Mouse (Mus musculus): ENCODE measurements around the gene Disp2. TPM values are rescaled to one million over a fixed set of nuclear protein-coding genes. Genes with fewer than 3 reads are reported as not detected.

Gene Disp2
- polyA plus RNA-seq, 1 experiment from 2014 or later, result 66.8 TPM

- no peak overlapping the region for H3K9ac ChIP-seq (replicated peaks; ENCODE audit: low read depth, low read length)
- no peak overlapping the region for H3K4me3 ChIP-seq (ENCODE audit: low read depth, low read length)
- no peak for ATAC-seq (ENCODE audit: low read depth)
- H3K27me3 ChIP-seq (ENCODE audit: control insufficient read depth, insufficient read depth, low read length), result no peaks in the 10 kb centered on the region
- H3K27ac ChIP-seq (ENCODE audit: low read depth, low read length), result no peak overlapping the region
- H3K9me3 ChIP-seq (ENCODE audit: control insufficient read depth, low read length), result no peaks in the 10 kb centered on the region
- no peaks in the 10 kb centered on the region for H3K36me3 ChIP-seq (ENCODE audit: control insufficient read depth, insufficient read depth, low read length)
- 77% methylated on average over 4 of the region's 4 CpGs for WGBS
- H3K4me2 ChIP-seq (ENCODE audit: low read depth, low read length), result no peak overlapping the region
- peaks cover 13% of the 10 kb centered on the region; the same call in 1 of the 2 replicates for H3K4me1 ChIP-seq (ENCODE audit: control insufficient read depth, insufficient read depth, low read length)
Observed at GRCm38 (mm10) chr2:118778418-118778817, 1.1 kb upstream of the Disp2 start.

GRCm38 (mm10) chr2:118779065-118779464 is 454 bp upstream of the Disp2 start:
- H3K4me3 ChIP-seq (ENCODE audit: low read depth, low read length), result peak overlapping the region; percentile 52
- H3K4me1 ChIP-seq (ENCODE audit: control insufficient read depth, insufficient read depth, low read length), result peaks cover 13% of the 10 kb centered on the region; the same call in 1 of the 2 replicates
- H3K9me3 ChIP-seq (ENCODE audit: control insufficient read depth, low read length), result no peaks in the 10 kb centered on the region
- peak overlapping the region; percentile 65 for H3K4me2 ChIP-seq (ENCODE audit: low read depth, low read length)
- no peaks in the 10 kb centered on the region for H3K36me3 ChIP-seq (ENCODE audit: control insufficient read depth, insufficient read depth, low read length)
- 11% methylated on average over 10 of the region's 10 CpGs for WGBS
- no peaks in the 10 kb centered on the region for H3K27me3 ChIP-seq (ENCODE audit: control insufficient read depth, insufficient read depth, low read length)
- peak overlapping the region; percentile 79 for H3K27ac ChIP-seq (ENCODE audit: low read depth, low read length)
- ATAC-seq (ENCODE audit: low read depth), result peak; percentile 42; the same call in 1 of the 2 replicates
- peak overlapping the region; percentile 57; the same call in 1 of the 2 replicates for H3K9ac ChIP-seq (replicated peaks; ENCODE audit: low read depth, low read length)

- peaks cover under 1% of the 10 kb centered on the region; the same call in 1 of the 2 replicates for H3K36me3 ChIP-seq (ENCODE audit: control insufficient read depth, insufficient read depth, low read length)
- 58% methylated on average over 1 of the region's 1 CpGs for WGBS
- H3K9ac ChIP-seq (replicated peaks; ENCODE audit: low read depth, low read length), result no peak overlapping the region
- no peaks in the 10 kb centered on the region for H3K27me3 ChIP-seq (ENCODE audit: control insufficient read depth, insufficient read depth, low read length)
- H3K4me1 ChIP-seq (ENCODE audit: control insufficient read depth, insufficient read depth, low read length), result peaks cover 13% of the 10 kb centered on the region; the same call in 1 of the 2 replicates
- no peak overlapping the region for H3K27ac ChIP-seq (ENCODE audit: low read depth, low read length)
- H3K4me2 ChIP-seq (ENCODE audit: low read depth, low read length), result peak overlapping the region; percentile 65
- H3K9me3 ChIP-seq (ENCODE audit: control insufficient read depth, low read length), result no peaks in the 10 kb centered on the region
- H3K4me3 ChIP-seq (ENCODE audit: low read depth, low read length), result peak overlapping the region; percentile 52
- no peak for ATAC-seq (ENCODE audit: low read depth)
Observed at GRCm38 (mm10) chr2:118781115-118781514, 1.6 kb downstream of the Disp2 start.

GRCm38 (mm10) chr2:118782303-118782702 is 2.8 kb downstream of the Disp2 start:
- Histone ChIP-seq H3K9me3 (ENCODE audit: control insufficient read depth, low read length) (no peaks in the 10 kb centered on the region), H3K27ac (ENCODE audit: low read depth, low read length) (no peak overlapping the region), H3K4me3 (ENCODE audit: low read depth, low read length) (no peak overlapping the region), H3K4me2 (ENCODE audit: low read depth, low read length) (no peak overlapping the region), H3K4me1 (ENCODE audit: control insufficient read depth, insufficient read depth, low read length) (peaks cover 13% of the 10 kb centered on the region; the same call in 1 of the 2 replicates), H3K27me3 (ENCODE audit: control insufficient read depth, insufficient read depth, low read length) (no peaks in the 10 kb centered on the region), H3K9ac (replicated peaks; ENCODE audit: low read depth, low read length) (no peak overlapping the region), H3K36me3 (ENCODE audit: control insufficient read depth, insufficient read depth, low read length) (peaks cover 9% of the 10 kb centered on the region; the same call in 1 of the 2 replicates)
- ATAC-seq (ENCODE audit: low read depth), result no peak
- WGBS, result 77% methylated on average over 4 of the region's 4 CpGs

GRCm38 (mm10) chr2:118783093-118783492 is 3.6 kb downstream of the Disp2 start:
- 76% methylated on average over 5 of the region's 5 CpGs for WGBS
- Histone ChIP-seq H3K27ac (ENCODE audit: low read depth, low read length) (no peak overlapping the region), H3K4me3 (ENCODE audit: low read depth, low read length) (no peak overlapping the region), H3K27me3 (ENCODE audit: control insufficient read depth, insufficient read depth, low read length) (no peaks in the 10 kb centered on the region), H3K9ac (replicated peaks; ENCODE audit: low read depth, low read length) (no peak overlapping the region), H3K4me2 (ENCODE audit: low read depth, low read length) (no peak overlapping the region), H3K4me1 (ENCODE audit: control insufficient read depth, insufficient read depth, low read length) (peaks cover 13% of the 10 kb centered on the region; the same call in 1 of the 2 replicates), H3K36me3 (ENCODE audit: control insufficient read depth, insufficient read depth, low read length) (peaks cover 11% of the 10 kb centered on the region), H3K9me3 (ENCODE audit: control insufficient read depth, low read length) (no peaks in the 10 kb centered on the region)
- no peak for ATAC-seq (ENCODE audit: low read depth)

- H3K9ac ChIP-seq (replicated peaks; ENCODE audit: low read depth, low read length), result no peak overlapping the region
- no peak overlapping the region for H3K4me3 ChIP-seq (ENCODE audit: low read depth, low read length)
- no peak overlapping the region for H3K27ac ChIP-seq (ENCODE audit: low read depth, low read length)
- H3K4me2 ChIP-seq (ENCODE audit: low read depth, low read length), result no peak overlapping the region
- WGBS, result 91% methylated on average over 7 of the region's 7 CpGs
- H3K27me3 ChIP-seq (ENCODE audit: control insufficient read depth, insufficient read depth, low read length), result no peaks in the 10 kb centered on the region
- H3K36me3 ChIP-seq (ENCODE audit: control insufficient read depth, insufficient read depth, low read length), result peaks cover 15% of the 10 kb centered on the region
- H3K9me3 ChIP-seq (ENCODE audit: control insufficient read depth, low read length), result no peaks in the 10 kb centered on the region
- H3K4me1 ChIP-seq (ENCODE audit: control insufficient read depth, insufficient read depth, low read length), result peaks cover 13% of the 10 kb centered on the region; the same call in 1 of the 2 replicates
- no peak for ATAC-seq (ENCODE audit: low read depth)
Observed at GRCm38 (mm10) chr2:118783663-118784062, 4.1 kb downstream of the Disp2 start.

GRCm38 (mm10) chr2:118786525-118786924 is 7.0 kb downstream of the Disp2 start:
- Histone ChIP-seq H3K36me3 (ENCODE audit: control insufficient read depth, insufficient read depth, low read length) (peaks cover 21% of the 10 kb centered on the region), H3K4me1 (ENCODE audit: control insufficient read depth, insufficient read depth, low read length) (0 out of 2 replicates have a peak, but pooled peaks cover 6% of the 10 kb centered on the region), H3K9ac (replicated peaks; ENCODE audit: low read depth, low read length) (no peak overlapping the region), H3K4me2 (ENCODE audit: low read depth, low read length) (no peak overlapping the region), H3K27me3 (ENCODE audit: control insufficient read depth, insufficient read depth, low read length) (no peaks in the 10 kb centered on the region), H3K9me3 (ENCODE audit: control insufficient read depth, low read length) (no peaks in the 10 kb centered on the region), H3K4me3 (ENCODE audit: low read depth, low read length) (no peak overlapping the region), H3K27ac (ENCODE audit: low read depth, low read length) (no peak overlapping the region)
- WGBS, result 92% methylated on average over 5 of the region's 5 CpGs
- ATAC-seq (ENCODE audit: low read depth), result no peak

- 79% methylated on average over 11 of the region's 11 CpGs for WGBS
- H3K9ac ChIP-seq (replicated peaks; ENCODE audit: low read depth, low read length), result no peak overlapping the region
- no peak overlapping the region for H3K4me3 ChIP-seq (ENCODE audit: low read depth, low read length)
- H3K36me3 ChIP-seq (ENCODE audit: control insufficient read depth, insufficient read depth, low read length), result peaks cover 32% of the 10 kb centered on the region
- 0 out of 2 replicates have a peak, but pooled peaks cover 6% of the 10 kb centered on the region for H3K4me1 ChIP-seq (ENCODE audit: control insufficient read depth, insufficient read depth, low read length)
- no peak overlapping the region for H3K4me2 ChIP-seq (ENCODE audit: low read depth, low read length)
- no peaks in the 10 kb centered on the region for H3K9me3 ChIP-seq (ENCODE audit: control insufficient read depth, low read length)
- H3K27ac ChIP-seq (ENCODE audit: low read depth, low read length), result no peak overlapping the region
- ATAC-seq (ENCODE audit: low read depth), result no peak
- H3K27me3 ChIP-seq (ENCODE audit: control insufficient read depth, insufficient read depth, low read length), result no peaks in the 10 kb centered on the region
Observed at GRCm38 (mm10) chr2:118789501-118789900, 10.0 kb downstream of the Disp2 start.

GRCm38 (mm10) chr2:118790221-118790550 is 10.7 kb downstream of the Disp2 start:
- Histone ChIP-seq H3K9me3 (ENCODE audit: control insufficient read depth, low read length) (no peaks in the 10 kb centered on the region), H3K4me2 (ENCODE audit: low read depth, low read length) (no peak overlapping the region; the same call in 1 of the 2 replicates), H3K27ac (ENCODE audit: low read depth, low read length) (no peak overlapping the region), H3K36me3 (ENCODE audit: control insufficient read depth, insufficient read depth, low read length) (peaks cover 32% of the 10 kb centered on the region), H3K9ac (replicated peaks; ENCODE audit: low read depth, low read length) (no peak overlapping the region), H3K27me3 (ENCODE audit: control insufficient read depth, insufficient read depth, low read length) (no peaks in the 10 kb centered on the region), H3K4me3 (ENCODE audit: low read depth, low read length) (no peak overlapping the region), H3K4me1 (ENCODE audit: control insufficient read depth, insufficient read depth, low read length) (0 out of 2 replicates have a peak, but pooled peaks cover 6% of the 10 kb centered on the region)
- ATAC-seq (ENCODE audit: low read depth), result no peak
- 59% methylated on average over 12 of the region's 12 CpGs for WGBS
